Mouse (Mus musculus): ENCODE measurements around the gene Aff4. TPM values are rescaled to one million over a fixed set of nuclear protein-coding genes. Genes with fewer than 3 reads are reported as not detected.
"Not testable (repeated sequence)": the region's sequence is repeated elsewhere in the genome, so short reads cannot be mapped to it uniquely, and the experiment has no call there.

Aff4 gene
- total RNA-seq, 2 experiments from 2014 or later = 142 to 154 TPM

DNA sequence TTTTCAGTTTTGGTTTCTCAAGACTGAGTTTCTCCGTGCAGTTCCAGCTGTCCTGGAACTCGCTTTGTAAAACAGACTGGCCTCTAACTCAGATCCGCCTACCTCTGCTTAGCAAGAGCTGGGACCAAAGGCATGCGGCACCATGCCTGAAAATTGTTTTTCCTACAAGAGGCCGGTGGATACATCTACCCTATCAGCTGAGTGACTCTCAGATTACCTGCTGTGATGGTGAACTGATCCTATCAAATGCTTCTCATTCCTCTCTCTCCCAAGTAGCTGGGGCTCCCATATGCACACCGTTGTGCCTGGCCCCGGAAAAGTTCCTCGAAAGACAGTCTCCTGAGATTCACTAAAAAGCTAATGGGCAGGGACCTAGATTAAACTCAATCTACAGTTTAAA, 12.9 kb upstream of the Aff4 start:
- no peak for DNase-seq

DNA sequence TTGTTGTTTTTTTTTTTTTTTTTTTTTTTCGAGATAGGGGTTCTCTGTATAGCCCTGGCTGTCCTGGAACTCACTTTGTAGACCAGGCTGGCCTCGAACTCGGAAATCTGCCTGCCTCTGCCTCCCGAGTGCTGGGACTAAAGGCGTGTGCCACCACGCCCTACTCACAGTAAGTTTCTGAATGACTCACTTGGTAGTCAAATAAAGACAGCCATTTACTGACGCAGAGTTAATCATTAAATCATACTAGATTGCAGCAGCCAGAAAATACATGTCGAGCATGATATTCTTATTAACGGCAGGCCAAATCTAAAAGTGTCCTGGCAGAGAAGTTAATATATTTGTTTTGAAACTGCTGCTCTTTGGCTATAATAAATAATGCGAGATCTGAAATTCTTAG, 9.6 kb upstream of the Aff4 start:
- DNase-seq = not testable (repeated sequence)

DNA sequence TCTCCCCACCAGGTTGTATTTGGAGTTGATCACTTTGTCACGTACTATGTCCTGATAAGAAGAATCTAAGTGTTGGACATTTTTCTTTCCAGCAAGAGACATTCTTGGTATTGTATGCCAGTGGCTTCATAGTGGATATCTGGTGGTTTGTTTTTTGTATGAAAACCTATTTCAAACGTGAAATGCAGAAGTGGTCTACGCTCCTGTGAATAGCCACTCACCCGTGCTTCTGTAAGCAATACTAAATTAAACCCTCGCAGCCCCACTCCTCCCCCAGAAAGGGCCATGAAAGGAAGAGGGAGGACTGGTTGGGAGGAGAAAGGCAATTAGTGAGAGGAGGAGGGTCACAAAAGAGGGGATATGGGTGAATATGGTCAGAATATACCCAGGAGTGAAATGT, 7.9 kb upstream of the Aff4 start:
- DNase-seq = no peak

- no peak for DNase-seq
Observed at GRCm38 (mm10) chr11:53345328-53345727, 5.3 kb upstream of the Aff4 start.

- no peak for DNase-seq
Observed at GRCm38 (mm10) chr11:53345738-53346137, 4.9 kb upstream of the Aff4 start.

- peak; percentile 68 for DNase-seq
Observed at GRCm38 (mm10) chr11:53351224-53351942, 750 bp downstream of the Aff4 start.

DNA sequence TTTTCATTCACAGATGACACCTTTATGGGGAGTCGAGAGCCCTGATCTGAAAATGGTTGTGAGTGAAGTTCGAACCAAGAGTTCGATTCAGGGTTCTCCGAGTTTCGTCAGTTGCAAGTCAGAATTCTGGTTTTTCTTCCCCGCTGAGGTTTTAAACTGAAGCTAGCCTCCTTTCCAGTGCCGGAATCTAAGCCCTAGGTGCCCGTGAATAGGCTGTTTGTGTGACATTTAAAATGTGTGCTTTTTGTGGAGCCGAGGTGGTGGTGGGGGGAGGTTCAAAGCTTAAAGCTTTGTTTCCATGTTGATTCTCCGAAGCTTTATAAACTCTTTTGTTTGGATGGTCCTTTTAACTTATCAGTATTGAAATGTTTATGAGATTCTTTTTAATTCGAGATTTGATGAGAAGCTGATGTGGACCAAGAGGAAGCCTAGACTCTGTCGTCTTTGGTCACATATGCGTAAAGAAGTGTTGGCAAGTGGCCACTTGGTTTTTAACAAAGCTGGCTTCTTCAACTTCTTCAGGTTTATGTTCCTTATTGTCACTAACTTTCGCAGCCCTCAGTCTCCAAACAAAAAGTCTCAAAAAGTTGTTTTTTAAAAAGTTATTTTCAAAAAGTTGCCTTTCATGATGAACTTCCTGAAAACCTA, 1.4 kb downstream of the Aff4 start:
- DNase-seq = no peak

DNA sequence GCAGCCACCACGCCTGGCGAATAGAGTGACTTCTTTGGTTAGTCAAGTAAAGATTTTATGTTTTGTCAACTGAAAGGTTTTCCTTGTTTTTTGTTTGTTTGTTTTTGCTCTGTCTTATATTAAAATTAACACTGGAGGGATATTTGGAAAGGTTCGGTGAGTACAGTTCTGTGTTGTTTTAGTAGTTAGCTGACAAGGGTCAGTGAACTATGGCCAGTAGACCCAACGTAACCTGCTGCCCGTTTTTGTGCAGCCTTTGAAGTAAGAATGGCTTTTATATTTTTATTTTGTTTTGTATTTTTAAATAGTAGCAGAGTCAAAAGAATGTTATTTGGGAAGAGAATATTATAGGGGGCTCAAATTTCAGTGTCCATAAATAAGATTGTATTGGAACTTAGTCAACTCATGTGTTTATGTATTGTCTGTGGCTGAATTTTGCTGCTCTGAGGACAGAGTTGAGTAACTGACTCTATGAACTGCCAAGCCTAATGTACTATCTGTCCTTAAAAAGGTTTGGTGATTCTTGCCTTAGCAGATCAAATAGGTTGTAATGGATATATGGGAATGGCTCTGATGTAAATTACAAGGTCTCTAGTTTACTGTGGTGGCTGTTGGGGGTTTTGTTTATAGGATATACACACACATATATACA, 8.0 kb downstream of the Aff4 start:
- no peak for DNase-seq

GRCm38 (mm10) chr11:53367032-53367431, 16.4 kb downstream of the Aff4 start:
- DNase-seq = no peak

- no peak for DNase-seq
Observed at GRCm38 (mm10) chr11:53378918-53379317, 28.3 kb downstream of the Aff4 start.

DNA sequence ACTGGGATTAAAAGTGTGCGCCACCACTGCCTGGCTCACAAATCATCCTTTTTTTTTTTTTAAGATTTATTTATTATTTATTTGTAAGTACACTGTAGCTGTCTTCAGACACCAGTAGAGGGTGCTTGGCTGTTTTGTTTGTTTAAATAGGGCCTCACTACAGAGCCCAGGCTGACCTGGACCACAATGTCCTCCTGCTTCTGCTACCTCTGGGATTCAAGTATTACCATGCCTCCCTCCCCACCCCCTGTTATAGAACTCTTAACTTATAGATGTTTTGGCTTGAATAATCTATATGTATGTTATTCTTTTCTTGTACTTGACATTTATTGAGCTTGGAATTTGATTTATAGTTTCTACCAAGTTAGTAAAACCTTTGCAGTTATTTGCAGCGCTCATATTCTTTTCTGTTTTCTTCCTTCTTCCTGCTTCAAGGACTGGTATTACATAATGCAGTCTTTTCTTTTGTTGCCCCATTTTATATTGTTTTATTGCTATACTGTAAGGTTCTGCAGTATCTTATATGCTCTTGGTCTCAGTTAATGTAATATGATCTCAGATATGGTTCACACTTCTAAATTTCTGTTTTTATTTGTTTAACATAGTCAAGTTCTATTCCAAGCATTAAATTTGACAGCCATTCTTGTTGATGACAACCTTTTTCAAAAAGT, 33.3 kb downstream of the Aff4 start:
- no peak for DNase-seq

DNA sequence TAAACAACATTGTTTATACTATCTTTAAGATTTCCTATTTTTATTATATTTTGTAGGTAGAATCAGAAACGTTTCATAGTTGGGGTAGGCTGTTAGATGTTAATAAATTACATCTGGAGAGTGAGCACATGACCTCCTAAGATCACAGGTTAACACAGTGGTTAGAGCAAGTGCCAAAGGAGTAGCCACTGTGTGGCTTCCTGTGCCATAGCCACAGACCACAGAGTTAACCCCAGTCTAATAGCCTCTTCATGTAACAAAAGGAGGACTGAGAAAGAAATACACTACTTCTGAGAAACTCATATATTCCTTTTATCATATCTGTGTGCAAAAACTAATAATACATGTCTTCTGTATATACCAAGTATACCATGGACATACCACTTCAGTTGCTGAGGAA, 43.2 kb downstream of the Aff4 start:
- no peak for DNase-seq

- DNase-seq = no peak
Observed at GRCm38 (mm10) chr11:53403638-53404037, 53.0 kb downstream of the Aff4 start.

DNA sequence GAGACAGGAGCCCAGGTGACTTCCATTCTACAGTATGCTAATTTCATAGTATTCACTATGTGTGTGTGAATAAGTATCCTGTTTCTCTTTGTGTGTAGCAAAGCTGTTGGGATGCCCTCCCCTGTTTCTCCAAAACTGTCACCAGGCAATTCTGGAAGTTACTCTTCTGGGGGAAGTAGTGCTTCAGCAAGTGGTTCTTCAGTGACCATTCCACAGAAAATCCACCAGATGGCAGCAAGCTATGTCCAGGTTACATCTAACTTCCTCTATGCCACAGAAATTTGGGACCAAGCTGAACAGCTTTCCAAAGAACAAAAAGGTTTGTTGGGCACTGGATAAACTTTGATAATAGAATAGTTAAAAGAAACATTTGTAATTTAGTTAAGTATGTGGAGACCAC, 61.1 kb downstream of the Aff4 start:
- DNase-seq = no peak

GRCm38 (mm10) chr11:53413871-53414270, 63.2 kb downstream of the Aff4 start:
- DNase-seq = no peak

- no peak for DNase-seq
Observed at GRCm38 (mm10) chr11:53418048-53418447, 67.4 kb downstream of the Aff4 start.

DNA sequence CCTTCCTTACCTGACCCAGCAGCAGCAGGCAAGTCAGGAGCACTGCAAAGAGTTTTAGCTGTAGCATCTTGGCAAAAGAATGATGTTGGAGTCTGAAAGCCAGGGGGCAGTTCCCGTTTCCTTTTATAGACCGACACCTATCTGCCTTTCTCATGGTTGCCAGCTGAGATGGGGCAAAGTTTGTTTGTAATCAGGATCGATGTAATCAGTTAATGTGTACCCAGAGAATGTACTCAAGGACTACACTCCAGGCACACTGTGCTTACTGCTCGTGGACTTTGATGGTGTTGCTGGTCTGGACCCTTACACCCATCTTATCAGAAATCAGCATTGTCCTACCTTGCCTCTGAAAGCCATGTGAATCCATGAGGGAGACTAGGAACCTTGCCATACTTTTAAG, 72.4 kb downstream of the Aff4 start, which contains the start of gene Leap2:
Gene Leap2, minus strand, starts transcription at position 135 of the 400 bp plus-strand sequence.
- DNase-seq = no peak

DNA sequence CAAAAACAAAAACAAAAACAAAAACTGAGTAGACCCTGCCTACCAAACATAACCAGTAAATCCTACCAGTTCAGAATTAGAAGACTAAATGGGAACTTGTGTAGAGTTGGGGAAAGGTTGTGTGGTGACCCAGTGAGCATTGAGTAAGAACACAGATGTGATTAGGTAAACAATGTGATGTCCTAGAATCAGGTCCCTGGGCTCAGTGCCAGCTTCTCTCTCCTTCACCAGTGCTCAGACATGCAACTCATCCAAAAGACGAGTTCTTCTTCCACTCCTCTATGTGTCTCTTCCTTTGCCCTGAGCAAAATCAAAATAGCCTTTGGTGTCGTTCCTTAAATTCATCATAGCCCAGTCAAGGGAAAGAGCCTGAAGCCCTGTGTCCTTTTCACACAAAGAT, 74.2 kb downstream of the Aff4 start:
- peak; percentile 70 for DNase-seq

DNA sequence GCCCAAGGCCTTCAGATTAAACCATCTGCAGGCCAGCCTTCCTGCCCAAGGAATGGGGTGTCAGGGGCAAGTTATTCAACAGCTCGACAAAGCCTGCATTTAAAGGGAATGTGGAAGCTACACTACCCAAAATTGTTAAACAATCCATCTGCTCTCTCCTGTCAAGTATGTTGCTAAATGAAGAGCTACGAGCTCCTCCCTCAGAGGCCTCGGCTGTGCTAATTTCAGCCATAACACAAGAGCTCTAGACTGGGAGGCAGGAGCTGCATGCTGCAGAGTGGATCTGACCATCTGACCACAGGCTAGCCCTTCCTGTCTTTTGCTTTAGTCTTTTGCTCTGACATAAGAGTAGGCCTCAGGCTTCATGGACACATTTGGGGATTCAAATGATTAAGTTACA, 74.6 kb downstream of the Aff4 start:
- DNase-seq = no peak

DNA sequence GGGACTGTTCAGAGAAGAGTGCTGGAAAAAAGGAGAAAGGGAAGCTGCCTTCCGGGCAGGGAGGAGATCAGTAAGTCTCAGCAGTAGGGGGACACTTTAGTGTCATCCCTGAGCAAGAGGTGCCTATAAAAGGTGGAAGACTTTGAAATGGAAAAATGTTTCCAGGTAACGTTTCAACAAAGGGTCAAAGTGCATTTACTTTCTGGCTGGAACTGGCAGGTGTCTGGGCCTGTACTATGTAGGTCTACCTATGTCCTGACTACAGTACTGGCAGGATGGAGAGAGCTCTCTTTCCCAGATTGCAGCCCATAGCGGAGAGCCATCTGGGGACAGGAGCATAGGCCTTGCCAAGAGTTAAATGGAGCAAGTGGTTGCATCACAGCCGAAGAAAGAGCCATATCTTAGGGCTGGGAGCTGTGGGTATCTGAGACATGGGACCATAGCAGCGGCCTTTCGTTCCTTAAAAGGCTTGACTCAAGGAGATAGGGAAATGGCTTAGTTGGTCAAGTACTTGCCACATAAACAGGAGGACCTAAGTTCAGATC, 75.2 kb downstream of the Aff4 start:
- peak; percentile 37 for DNase-seq

GRCm38 (mm10) chr11:53426914-53427313, 76.3 kb downstream of the Aff4 start:
- DNase-seq = not testable (repeated sequence)

GRCm38 (mm10) chr11:53427993-53428715, 77.5 kb downstream of the Aff4 start:
- DNase-seq = no peak

All from adrenal gland, postnatal 10 days (tissue).